Mouse (Mus musculus): ENCODE data around the gene AI593442.

GRCm38 (mm10) chr9:52650341-52650951 lies 29.1 kb downstream of the AI593442 start:
- TF ChIP-seq POLR2A (IDR thresholded peaks at IDR 0.05; ENCODE audit: extremely low read depth, insufficient read depth, low read length), result no peak
- TF ChIP-seq CTCF (IDR thresholded peaks at IDR 0.05; ENCODE audit: low read depth, low read length), result no peak
